Mouse (Mus musculus) liver, embryonic 11.5 days (tissue): ENCODE data around the gene Kdm2a. TPM values are rescaled to one million over a fixed set of nuclear protein-coding genes. Genes with fewer than 3 reads are reported as not detected.

Experiments
- ATAC-seq: fragments of 200-750 bp; cut with Nextera tagmentation; replicated peaks from 2 replicates; pipeline ENCODE4 v1.8.0; 2017; ENCODE audit warnings: moderate number of reproducible peaks, mild to moderate bottlenecking, moderate TSS enrichment, moderate library complexity; ENCODE audit not compliant: low FRiP score
- DNase-seq: peaks from one replicate; pipeline ENCODE4 v3.0.0-alpha.2; 2017; ENCODE audit warnings: low spot score
- H3K27ac ChIP-seq: fragments of 300-500 bp; sonication (generic); 2 replicates; pipeline ENCODE4 v1.5.1; 2014; ENCODE audit warnings: mild to moderate bottlenecking, low read depth, low read length, control low read depth
- H3K27me3 ChIP-seq: fragments of 300-500 bp; sonication (generic); replicated peaks from 2 replicates; pipeline ENCODE4 v1.6.1; 2014; ENCODE audit warnings: low read length, mixed read lengths; ENCODE audit not compliant: control insufficient read depth, insufficient read depth
- H3K36me3 ChIP-seq: fragments of 300-500 bp; sonication (generic); 2 replicates; pipeline ENCODE4 v1.6.1; 2014; ENCODE audit warnings: mild to moderate bottlenecking, low read length, moderate library complexity, mixed read lengths; ENCODE audit not compliant: control insufficient read depth, insufficient read depth
- H3K4me1 ChIP-seq: fragments of 300-500 bp; sonication (generic); replicated peaks from 2 replicates; pipeline ENCODE4 v1.6.1; 2014; ENCODE audit warnings: low read length, mixed read lengths; ENCODE audit not compliant: control insufficient read depth, insufficient read depth
- H3K4me2 ChIP-seq: fragments of 300-500 bp; sonication (generic); 2 replicates; pipeline ENCODE4 v1.6.1; 2014; ENCODE audit warnings: mild to moderate bottlenecking, control low read depth, moderate library complexity
- H3K4me3 ChIP-seq: fragments of 300-500 bp; sonication (generic); 2 replicates; pipeline ENCODE4 v1.5.1; 2014; ENCODE audit warnings: low read depth, low read length, control low read depth
- H3K9ac ChIP-seq: fragments of 300-500 bp; sonication (generic); 2 replicates; pipeline ENCODE4 v1.6.1; 2014; ENCODE audit warnings: low read depth, low read length, control low read depth
- H3K9me3 ChIP-seq: fragments of 300-500 bp; sonication (generic); 2 replicates; pipeline ENCODE4 v1.6.1; 2016; ENCODE audit warnings: low read length, inconsistent platforms, mixed read lengths; ENCODE audit not compliant: control insufficient read depth
- WGBS: fragments of 180-500 bp; shearing (Covaris S2); extraction: QIAGEN DNeasy Blood & Tissue Kit; methylation state at CpG from one replicate; pipeline ENCODE4 v1.1.7; 2014; 5-methylcytosine and 5-hydroxymethylcytosine counted together
- polyA plus RNA-seq: library from polyadenylated mRNA; unstranded; fragments of >200 nt; fragmentation: Nextera tagmentation; extraction: Ambion mirVana; gene quantifications from 2 replicates; pipeline ENCODE4 v1.2.1, GENCODE M21; 2014

Kdm2a gene
- polyA plus RNA-seq, 1 experiment from 2014 or later = 40.2 TPM

DNA sequence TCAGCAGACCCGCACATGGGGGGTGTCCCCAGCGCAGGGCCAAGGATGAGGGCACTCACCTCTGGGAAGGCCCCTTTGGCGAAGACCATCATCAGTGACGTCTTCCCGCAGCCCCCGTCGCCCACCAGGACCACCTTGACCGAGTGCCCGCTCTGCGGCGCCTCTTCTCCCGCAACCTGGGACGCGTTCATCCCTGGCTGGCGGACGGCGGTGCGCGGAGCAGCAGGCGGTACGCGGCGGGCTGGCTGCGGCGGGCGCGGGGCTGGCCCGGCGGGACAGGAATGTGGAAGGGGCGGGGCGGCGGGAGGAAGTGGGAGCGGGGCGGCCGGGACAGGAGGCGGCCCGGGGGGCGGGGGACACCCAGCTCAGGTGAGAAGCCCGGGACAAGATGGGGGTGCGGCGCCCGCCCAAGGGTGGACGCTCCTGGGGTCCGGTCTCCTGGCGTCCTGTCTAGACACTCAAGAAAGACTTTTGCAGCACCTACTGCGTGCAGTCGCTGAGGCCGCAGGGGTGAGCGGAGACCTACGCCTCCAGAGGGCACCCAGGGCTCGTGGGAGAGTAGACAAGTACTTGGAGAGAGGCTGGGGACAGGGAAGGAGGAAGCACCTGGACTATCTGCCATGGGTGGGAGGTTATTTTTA lies 41.2 kb upstream of the Kdm2a start, which contains the start of gene Rhod:
Gene Rhod (minus strand): TSS at position 272 of the 641 bp plus-strand sequence.
- Histone ChIP-seq H3K27ac (0 out of 2 replicates have a peak within 1 kb of the TSS, but pooled peaks have one; percentile 30), H3K9me3 (no peaks in the 10 kb centered on the region), H3K4me2 (peak within 1 kb of the TSS; percentile 68), H3K4me1 (peaks cover 11% of the 10 kb centered on the region; the same call in 1 of the 2 replicates), H3K36me3 (no peaks in the 10 kb centered on the region), H3K9ac (peak within 1 kb of the TSS; percentile 57; the same call in 1 of the 2 replicates), H3K4me3 (peak within 1 kb of the TSS; percentile 61), H3K27me3 (peaks cover 29% of the 10 kb centered on the region)
- ATAC-seq = peak; percentile 26; the same call in 1 of the 2 replicates
- 2% methylated on average over 51 of the region's 51 CpGs for WGBS
- DNase-seq = no peak

- DNase-seq (no peak), ATAC-seq (no peak)
- H3K9me3 ChIP-seq = no peaks in the 10 kb centered on the region
- H3K27me3 ChIP-seq = peaks cover 29% of the 10 kb centered on the region
- peak overlapping the region; percentile 57; the same call in 1 of the 2 replicates for H3K9ac ChIP-seq
- no peak overlapping the region for H3K27ac ChIP-seq
- peak overlapping the region; percentile 68 for H3K4me2 ChIP-seq
- 11% methylated on average over 8 of the region's 8 CpGs for WGBS
- H3K4me3 ChIP-seq = peak overlapping the region; percentile 61
- peaks cover 11% of the 10 kb centered on the region; the same call in 1 of the 2 replicates for H3K4me1 ChIP-seq
- H3K36me3 ChIP-seq = no peaks in the 10 kb centered on the region
Measured at GRCm38 (mm10) chr19:4438791-4439160, 40.7 kb upstream of the Kdm2a start.

DNA sequence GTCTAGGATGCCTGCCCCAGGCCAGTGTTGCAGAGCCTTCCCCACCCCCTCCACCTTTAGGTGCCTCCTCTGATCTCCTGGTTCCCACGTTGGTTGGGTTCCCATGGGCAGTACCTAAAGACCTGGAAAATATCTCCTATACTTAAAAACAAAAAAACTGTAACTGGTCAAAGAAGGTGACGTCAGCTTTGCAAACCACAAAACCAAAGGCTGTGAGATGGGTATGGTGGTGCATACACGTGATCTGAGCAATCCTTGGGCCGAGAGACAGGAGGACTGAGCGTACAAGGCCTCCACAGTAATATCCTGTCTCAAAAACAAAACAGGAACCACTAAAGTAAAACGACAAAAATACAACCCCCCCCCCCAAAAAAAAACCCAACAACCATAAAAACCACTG lies 39.8 kb upstream of the Kdm2a start:
- DNase-seq (no peak), ATAC-seq (no peak)
- no peaks in the 10 kb centered on the region for H3K9me3 ChIP-seq
- H3K27ac ChIP-seq = no peak overlapping the region
- no peak overlapping the region for H3K4me3 ChIP-seq
- H3K4me1 ChIP-seq = peaks cover 11% of the 10 kb centered on the region; the same call in 1 of the 2 replicates
- peaks cover 29% of the 10 kb centered on the region for H3K27me3 ChIP-seq
- H3K4me2 ChIP-seq = no peak overlapping the region
- H3K36me3 ChIP-seq = no peaks in the 10 kb centered on the region
- 51% methylated on average over 6 of the region's 6 CpGs for WGBS
- H3K9ac ChIP-seq = no peak overlapping the region

DNA sequence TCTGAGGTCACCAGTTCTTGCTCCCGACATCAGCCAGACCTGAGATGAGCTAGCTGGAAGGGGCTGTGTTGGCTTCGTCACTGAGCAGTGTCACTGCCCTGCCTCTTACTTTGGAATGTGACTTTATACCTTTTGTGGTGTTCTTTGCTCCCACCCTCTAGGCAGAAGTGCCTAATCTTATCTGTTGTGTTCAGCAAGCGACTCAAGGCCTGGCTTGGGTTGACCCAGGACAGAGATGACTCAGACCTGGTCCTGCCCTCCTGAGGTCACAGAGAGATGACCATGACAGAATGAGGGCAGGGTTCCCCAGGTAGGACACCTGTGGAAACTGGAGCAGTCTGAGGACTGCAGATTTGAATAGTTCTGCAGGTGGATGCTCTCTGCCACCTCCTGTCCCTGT lies 38.2 kb upstream of the Kdm2a start:
- Histone ChIP-seq H3K27ac (no peak overlapping the region), H3K36me3 (no peaks in the 10 kb centered on the region; the same call in 1 of the 2 replicates), H3K4me2 (no peak overlapping the region), H3K4me1 (peaks cover 2% of the 10 kb centered on the region; the same call in 1 of the 2 replicates), H3K27me3 (peaks cover 29% of the 10 kb centered on the region), H3K4me3 (no peak overlapping the region), H3K9me3 (no peaks in the 10 kb centered on the region), H3K9ac (no peak overlapping the region)
- ATAC-seq (no peak), DNase-seq (no peak)
- 56% methylated on average over 3 of the region's 3 CpGs for WGBS

- Histone ChIP-seq H3K27ac (no peak overlapping the region), H3K27me3 (peaks cover 23% of the 10 kb centered on the region), H3K4me2 (no peak overlapping the region), H3K4me3 (no peak overlapping the region), H3K4me1 (no peaks in the 10 kb centered on the region; the same call in 1 of the 2 replicates), H3K9ac (no peak overlapping the region), H3K36me3 (no peaks in the 10 kb centered on the region; the same call in 1 of the 2 replicates), H3K9me3 (no peaks in the 10 kb centered on the region)
- DNase-seq (no peak), ATAC-seq (no peak)
- WGBS = 89% methylated on average over 1 of the region's 1 CpGs
Measured at GRCm38 (mm10) chr19:4434999-4435398, 36.9 kb upstream of the Kdm2a start.

- Histone ChIP-seq H3K4me2 (no peak overlapping the region), H3K4me3 (no peak overlapping the region), H3K27ac (no peak overlapping the region), H3K4me1 (no peaks in the 10 kb centered on the region), H3K36me3 (no peaks in the 10 kb centered on the region; the same call in 1 of the 2 replicates), H3K27me3 (peaks cover 11% of the 10 kb centered on the region), H3K9me3 (no peaks in the 10 kb centered on the region), H3K9ac (no peak overlapping the region)
- ATAC-seq (no peak), DNase-seq (no peak)
- WGBS = 95% methylated on average over 1 of the region's 1 CpGs
Measured at GRCm38 (mm10) chr19:4433756-4434155, 35.7 kb upstream of the Kdm2a start.

GRCm38 (mm10) chr19:4430091-4430620 lies 32.1 kb upstream of the Kdm2a start:
- Histone ChIP-seq H3K36me3 (peaks cover 2% of the 10 kb centered on the region; the same call in 1 of the 2 replicates), H3K4me3 (no peak overlapping the region), H3K4me2 (no peak overlapping the region), H3K9ac (no peak overlapping the region), H3K27ac (no peak overlapping the region), H3K9me3 (no peaks in the 10 kb centered on the region), H3K27me3 (no peaks in the 10 kb centered on the region; the same call in 1 of the 2 replicates), H3K4me1 (no peaks in the 10 kb centered on the region)
- 89% methylated on average over 4 of the region's 4 CpGs for WGBS
- ATAC-seq (no peak), DNase-seq (no peak)

DNA sequence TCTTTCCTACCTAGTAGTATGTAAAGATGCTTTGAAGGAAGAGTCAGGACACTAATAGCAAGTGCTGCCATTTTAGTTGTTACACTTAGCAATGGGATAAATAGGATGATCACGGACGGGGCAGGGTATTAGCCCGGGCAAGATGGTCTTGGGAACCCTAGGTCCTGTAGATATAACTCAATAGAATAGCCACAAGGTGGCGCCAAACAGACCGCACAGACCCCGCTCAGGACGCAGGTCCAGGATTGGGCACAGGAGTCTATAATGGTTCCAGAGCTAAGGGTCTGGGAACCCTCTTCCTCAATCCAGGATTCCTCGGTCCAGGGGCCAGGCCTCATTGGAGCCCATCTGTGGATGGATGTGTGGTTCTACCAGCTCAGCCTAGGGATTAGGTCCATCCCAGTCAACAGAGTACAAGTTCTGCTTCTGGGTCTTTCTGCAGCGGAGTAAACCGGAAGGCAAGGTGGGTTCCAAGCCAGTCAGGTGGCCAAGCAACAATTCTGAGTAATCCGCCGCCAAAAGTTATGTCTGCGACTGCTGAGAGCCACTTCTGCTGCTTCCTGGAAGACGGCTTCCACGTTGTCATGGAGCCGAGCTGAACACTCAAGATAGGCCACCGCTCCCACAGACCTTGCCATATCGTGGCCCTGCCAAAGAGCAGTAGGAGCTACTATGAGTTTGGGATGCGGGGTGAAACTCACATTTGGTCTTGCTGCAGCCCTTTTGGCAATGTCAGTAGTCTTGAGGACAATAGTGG lies 27.7 kb upstream of the Kdm2a start:
- H3K27me3 ChIP-seq = no peaks in the 10 kb centered on the region; the same call in 1 of the 2 replicates
- H3K4me3 ChIP-seq = no peak overlapping the region
- no peak overlapping the region for H3K27ac ChIP-seq
- no peaks in the 10 kb centered on the region for H3K9me3 ChIP-seq
- H3K36me3 ChIP-seq = peaks cover 8% of the 10 kb centered on the region; the same call in 1 of the 2 replicates
- ATAC-seq (no peak), DNase-seq (no peak)
- H3K9ac ChIP-seq = no peak overlapping the region
- H3K4me1 ChIP-seq = no peaks in the 10 kb centered on the region
- 64% methylated on average over 19 of the region's 19 CpGs for WGBS
- H3K4me2 ChIP-seq = no peak overlapping the region
